Mouse (Mus musculus): ENCODE measurements around the gene Psg18. TPM values are rescaled to one million over a fixed set of nuclear protein-coding genes. Genes with fewer than 3 reads are reported as not detected.
A peak's percentile ranks its signal among the peaks of the same experiment; 100 is the strongest.
"Not testable (repeated sequence)": the region's sequence is repeated elsewhere in the genome, so short reads cannot be mapped to it uniquely, and the experiment has no call there.

The Psg18 gene
- polyA plus RNA-seq (2014; fragmentation: Nextera tagmentation; extraction: Ambion mirVana), result not detected in 2 replicates

GRCm38 (mm10) chr7:18354909-18355308, at the start of gene Psg18:
TSS of gene Psg18 (minus strand) at chr7:18355009.
- not testable (repeated sequence) for DNase-seq (ENCODE audit: low spot score); H3K36me3 ChIP-seq (ENCODE audit: control insufficient read depth, insufficient read depth, low read length); H3K9ac ChIP-seq (ENCODE audit: low read length); H3K4me1 ChIP-seq (replicated peaks; ENCODE audit: control insufficient read depth, insufficient read depth, low read length); H3K9me3 ChIP-seq (ENCODE audit: control insufficient read depth, low read length); H3K27ac ChIP-seq (ENCODE audit: low read depth, low read length); ATAC-seq (replicated peaks; ENCODE audit: low FRiP score); H3K4me3 ChIP-seq (ENCODE audit: low read depth, low read length); H3K27me3 ChIP-seq (ENCODE audit: control insufficient read depth, insufficient read depth, low read length); H3K4me2 ChIP-seq (ENCODE audit: low read depth, low read length, severe bottlenecking)
- 81% methylated on average over 3 of the region's 3 CpGs for WGBS

GRCm38 (mm10) chr7:18403407-18403806, 48.6 kb upstream of the Psg18 start:
- peak overlapping the region; percentile 27; the same call in 1 of the 2 replicates for H3K9ac ChIP-seq (ENCODE audit: low read length)
- DNase-seq (ENCODE audit: low spot score) (no peak), ATAC-seq (replicated peaks; ENCODE audit: low FRiP score) (peak; percentile 56; the same call in 1 of the 2 replicates)
- peak overlapping the region; percentile 15; the same call in 1 of the 2 replicates for H3K4me2 ChIP-seq (ENCODE audit: low read depth, low read length, severe bottlenecking)
- WGBS, result 47% methylated on average over 11 of the region's 11 CpGs
- H3K9me3 ChIP-seq (ENCODE audit: control insufficient read depth, low read length), result peaks cover 5% of the 10 kb centered on the region
- no peaks in the 10 kb centered on the region for H3K36me3 ChIP-seq (ENCODE audit: control insufficient read depth, insufficient read depth, low read length)
- H3K4me1 ChIP-seq (replicated peaks; ENCODE audit: control insufficient read depth, insufficient read depth, low read length), result no peaks in the 10 kb centered on the region
- no peak overlapping the region for H3K27ac ChIP-seq (ENCODE audit: low read depth, low read length)
- no peaks in the 10 kb centered on the region for H3K27me3 ChIP-seq (ENCODE audit: control insufficient read depth, insufficient read depth, low read length)
- H3K4me3 ChIP-seq (ENCODE audit: low read depth, low read length), result peak overlapping the region; percentile 15; the same call in 1 of the 2 replicates

GRCm38 (mm10) chr7:18402527-18403237, 47.9 kb upstream of the Psg18 start:
- Histone ChIP-seq H3K4me2 (ENCODE audit: low read depth, low read length, severe bottlenecking) (peak overlapping the region; percentile 21; the same call in 1 of the 2 replicates), H3K4me1 (replicated peaks; ENCODE audit: control insufficient read depth, insufficient read depth, low read length) (no peaks in the 10 kb centered on the region)
- 34% methylated on average over 35 of the region's 35 CpGs for WGBS

DNA sequence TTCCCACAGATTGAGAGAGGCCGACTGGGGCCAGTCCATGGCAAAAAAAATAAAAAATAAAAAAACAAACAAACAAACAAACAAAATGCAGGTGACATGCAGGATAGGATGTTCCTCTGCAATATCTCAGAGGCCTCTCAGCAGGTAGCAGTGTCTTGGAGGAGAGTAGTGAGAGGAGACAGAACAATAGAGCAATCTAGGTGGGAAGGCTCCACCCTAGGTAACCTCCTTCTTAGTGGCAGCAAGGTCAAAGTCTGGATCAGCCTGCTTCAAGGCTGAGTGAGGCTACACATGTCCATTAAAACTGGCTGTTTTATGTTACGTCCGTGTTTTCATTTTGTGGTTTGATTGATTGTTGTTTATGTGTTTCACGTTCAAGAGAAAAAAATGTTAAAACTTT, 36.7 kb upstream of the Psg18 start:
- not testable (repeated sequence) for H3K9ac ChIP-seq (ENCODE audit: low read length); H3K4me1 ChIP-seq (replicated peaks; ENCODE audit: control insufficient read depth, insufficient read depth, low read length); H3K36me3 ChIP-seq (ENCODE audit: control insufficient read depth, insufficient read depth, low read length); H3K27ac ChIP-seq (ENCODE audit: low read depth, low read length); DNase-seq (ENCODE audit: low spot score); H3K27me3 ChIP-seq (ENCODE audit: control insufficient read depth, insufficient read depth, low read length); H3K4me3 ChIP-seq (ENCODE audit: low read depth, low read length); H3K9me3 ChIP-seq (ENCODE audit: control insufficient read depth, low read length); ATAC-seq (replicated peaks; ENCODE audit: low FRiP score); H3K4me2 ChIP-seq (ENCODE audit: low read depth, low read length, severe bottlenecking)
- WGBS, result 88% methylated on average over 4 of the region's 4 CpGs

More at GRCm38 (mm10) chr7:18402527-18403237, 47.9 kb upstream of the Psg18 start:
- peak; percentile 58 for DNase-seq (ENCODE audit: low spot score)
- Histone ChIP-seq H3K27me3 (ENCODE audit: control insufficient read depth, insufficient read depth, low read length) (no peaks in the 10 kb centered on the region), H3K4me3 (ENCODE audit: low read depth, low read length) (peak overlapping the region; percentile 15), H3K9me3 (ENCODE audit: control insufficient read depth, low read length) (peaks cover 5% of the 10 kb centered on the region), H3K9ac (ENCODE audit: low read length) (peak overlapping the region; percentile 27; the same call in 1 of the 2 replicates), H3K27ac (ENCODE audit: low read depth, low read length) (no peak overlapping the region), H3K36me3 (ENCODE audit: control insufficient read depth, insufficient read depth, low read length) (no peaks in the 10 kb centered on the region)
- peak; percentile 91 for ATAC-seq (replicated peaks; ENCODE audit: low FRiP score)

DNA sequence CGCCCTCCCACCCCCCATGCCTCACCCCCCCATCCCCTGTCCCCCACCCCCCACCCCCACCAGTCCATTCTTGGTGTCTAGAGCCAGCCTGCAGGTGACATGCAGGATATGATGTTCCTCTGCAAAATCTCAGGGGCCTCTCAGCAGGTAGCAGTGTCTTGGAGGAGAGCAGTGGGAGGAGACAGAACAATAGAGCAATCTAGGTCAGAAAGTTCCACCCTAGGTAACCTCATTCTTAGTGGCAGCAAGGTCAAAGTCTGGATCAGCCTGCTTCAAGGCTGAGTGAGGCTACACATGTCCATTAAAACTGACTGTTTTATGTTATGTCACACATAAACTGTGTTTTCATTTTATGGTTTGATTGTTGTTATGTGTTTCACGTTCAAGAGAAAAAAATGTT, 23.5 kb upstream of the Psg18 start:
- DNase-seq (ENCODE audit: low spot score), result no peak
- no peak overlapping the region for H3K9ac ChIP-seq (ENCODE audit: low read length)
- H3K4me1 ChIP-seq (replicated peaks; ENCODE audit: control insufficient read depth, insufficient read depth, low read length), result no peaks in the 10 kb centered on the region
- H3K9me3 ChIP-seq (ENCODE audit: control insufficient read depth, low read length), result peaks cover 9% of the 10 kb centered on the region; the same call in 1 of the 2 replicates
- no peaks in the 10 kb centered on the region for H3K36me3 ChIP-seq (ENCODE audit: control insufficient read depth, insufficient read depth, low read length)
- H3K4me3 ChIP-seq (ENCODE audit: low read depth, low read length), result no peak overlapping the region
- H3K27ac ChIP-seq (ENCODE audit: low read depth, low read length), result no peak overlapping the region
- H3K4me2 ChIP-seq (ENCODE audit: low read depth, low read length, severe bottlenecking), result no peak overlapping the region
- ATAC-seq (replicated peaks; ENCODE audit: low FRiP score), result no peak
- WGBS, result 60% methylated on average over 2 of the region's 2 CpGs
- H3K27me3 ChIP-seq (ENCODE audit: control insufficient read depth, insufficient read depth, low read length), result no peaks in the 10 kb centered on the region

DNA sequence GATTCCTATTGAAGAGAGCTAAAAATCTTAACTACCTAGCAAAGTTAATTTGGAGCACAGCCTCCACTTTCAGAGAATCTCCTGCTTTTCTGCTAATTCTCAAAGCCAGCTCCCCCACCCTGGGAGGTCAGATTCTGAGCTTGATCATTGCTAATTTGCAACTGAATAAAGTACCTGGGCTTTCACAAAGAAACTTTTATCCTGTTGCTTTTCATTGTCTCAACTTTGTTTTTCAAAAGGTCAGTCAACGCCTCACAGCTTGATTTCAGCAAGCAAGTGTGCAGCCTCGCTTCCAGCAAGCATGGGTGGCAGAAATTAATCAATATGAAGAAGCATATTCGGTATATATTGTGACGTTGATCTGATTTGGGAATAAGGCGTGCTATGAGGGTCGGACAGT, 19.4 kb downstream of the Psg18 start:
- not testable (repeated sequence) for H3K4me2 ChIP-seq (ENCODE audit: low read depth, low read length, severe bottlenecking); H3K27me3 ChIP-seq (ENCODE audit: control insufficient read depth, insufficient read depth, low read length); ATAC-seq (replicated peaks; ENCODE audit: low FRiP score); H3K4me1 ChIP-seq (replicated peaks; ENCODE audit: control insufficient read depth, insufficient read depth, low read length); H3K9ac ChIP-seq (ENCODE audit: low read length); H3K4me3 ChIP-seq (ENCODE audit: low read depth, low read length); H3K36me3 ChIP-seq (ENCODE audit: control insufficient read depth, insufficient read depth, low read length); H3K27ac ChIP-seq (ENCODE audit: low read depth, low read length); DNase-seq (ENCODE audit: low spot score)
- 72% methylated on average over 6 of the region's 6 CpGs for WGBS
- H3K9me3 ChIP-seq (ENCODE audit: control insufficient read depth, low read length), result peaks cover 15% of the 10 kb centered on the region; the same call in 1 of the 2 replicates

Other genes starting within 250 kb of the Psg18 start
- not detected in 2 replicates for gene Igfl3, start 178.5 kb downstream of the Psg18 start, polyA plus RNA-seq (2014; fragmentation: Nextera tagmentation; extraction: Ambion mirVana)
- not detected in 2 replicates for gene Mill1, start 109.7 kb downstream of the Psg18 start, polyA plus RNA-seq (2014; fragmentation: Nextera tagmentation; extraction: Ambion mirVana)
- gene Psg28, start 77.0 kb upstream of the Psg18 start, polyA plus RNA-seq (2014; fragmentation: Nextera tagmentation; extraction: Ambion mirVana), result not detected in 2 replicates
- gene Psg26, start 129.2 kb upstream of the Psg18 start, polyA plus RNA-seq (2014; fragmentation: Nextera tagmentation; extraction: Ambion mirVana), result not detected in 2 replicates
- not detected in 2 replicates for gene Psg25, start 177.3 kb upstream of the Psg18 start, polyA plus RNA-seq (2014; fragmentation: Nextera tagmentation; extraction: Ambion mirVana)
- gene Psg27, start 212.3 kb upstream of the Psg18 start, polyA plus RNA-seq (2014; fragmentation: Nextera tagmentation; extraction: Ambion mirVana), result not detected in 2 replicates